Mouse (Mus musculus) cerebral cortex, adult 2 months (tissue): ENCODE measurements around the gene Arid3a.

Experiments used
- WGBS: fragments of 180-500 bp; shearing (Covaris S2); methylation state at CpG from one replicate; pipeline ENCODE4 v1.1.7; 2018; 5-methylcytosine and 5-hydroxymethylcytosine counted together

Arid3a gene

GRCm38 (mm10) chr10:79908167-79909091, 18.4 kb upstream of the Arid3a start, which contains the start of gene Med16:
Gene Med16 (minus strand): TSS chr10:79908923.
- 1% methylated on average over 52 of the region's 52 CpGs for WGBS

- 16% methylated on average over 14 of the region's 14 CpGs for WGBS
Measured at GRCm38 (mm10) chr10:79909092-79909922, 17.5 kb upstream of the Arid3a start.

- WGBS: 92% methylated on average over 4 of the region's 4 CpGs
Measured at GRCm38 (mm10) chr10:79910556-79910955, 16.3 kb upstream of the Arid3a start, which contains the start of gene Gm26602. Gene Gm26602 (plus strand): TSS chr10:79910856.

DNA sequence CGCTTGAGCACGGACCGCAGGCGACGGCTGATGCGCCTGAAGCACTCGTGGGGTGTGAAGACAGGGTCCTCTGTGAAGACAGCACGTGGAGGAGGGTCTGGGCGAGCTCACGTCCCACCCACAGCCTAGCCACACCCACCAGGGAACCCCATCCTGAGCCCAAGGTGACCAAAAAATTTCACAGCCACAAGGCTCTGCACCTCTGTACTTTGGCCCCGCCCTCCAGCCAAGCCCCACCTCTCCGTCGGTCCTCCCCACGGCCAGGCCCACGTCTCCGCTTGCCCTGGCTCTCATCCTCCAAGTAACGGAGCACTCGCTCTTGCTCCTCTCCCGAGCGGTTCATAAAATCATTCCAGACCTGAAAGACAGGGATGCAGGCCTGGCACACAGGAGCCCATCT, 14.4 kb upstream of the Arid3a start:
- whole genome bisulfite sequencing: 76% methylated on average over 20 of the region's 20 CpGs

DNA sequence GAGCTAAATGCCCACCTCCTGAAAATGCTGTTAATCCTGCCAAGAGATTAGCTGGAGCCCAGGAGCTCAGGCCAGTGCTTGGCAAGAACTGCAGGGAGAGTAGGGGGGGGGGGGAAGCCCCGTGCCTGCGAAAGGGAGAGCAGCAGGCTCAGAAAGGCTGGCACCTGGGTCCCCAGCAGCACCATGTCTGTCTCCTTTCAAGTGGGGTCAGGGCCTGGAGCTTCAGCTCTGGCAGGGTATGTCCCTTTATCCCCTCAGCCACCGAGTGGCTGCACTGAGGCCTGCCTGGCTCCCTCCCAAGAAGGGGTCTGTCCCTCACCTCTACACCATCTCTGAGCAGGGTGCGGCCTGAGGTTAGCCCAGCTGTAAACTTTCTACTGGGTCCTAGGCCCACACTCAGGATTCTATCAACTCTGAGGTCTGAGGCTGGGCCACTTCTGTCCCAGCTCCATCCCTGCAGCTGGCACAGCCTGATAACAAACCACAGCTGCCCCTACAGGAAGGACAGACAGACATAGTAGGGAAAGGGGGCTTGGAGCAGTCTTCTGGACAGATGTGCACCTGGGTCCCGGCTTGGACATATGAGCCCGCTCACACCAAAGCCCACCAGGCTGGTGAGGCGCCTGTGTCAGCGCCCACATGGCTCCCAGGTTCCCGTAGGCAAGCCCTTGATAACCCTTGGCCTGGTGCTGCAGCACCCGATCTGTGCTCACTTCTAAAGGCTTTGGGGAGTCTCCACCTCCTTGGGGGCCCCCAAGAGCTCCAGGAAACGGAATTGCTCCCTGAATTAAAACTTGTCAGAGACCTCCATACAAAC, 12.5 kb upstream of the Arid3a start:
- WGBS: 64% methylated on average over 9 of the region's 11 CpGs

DNA sequence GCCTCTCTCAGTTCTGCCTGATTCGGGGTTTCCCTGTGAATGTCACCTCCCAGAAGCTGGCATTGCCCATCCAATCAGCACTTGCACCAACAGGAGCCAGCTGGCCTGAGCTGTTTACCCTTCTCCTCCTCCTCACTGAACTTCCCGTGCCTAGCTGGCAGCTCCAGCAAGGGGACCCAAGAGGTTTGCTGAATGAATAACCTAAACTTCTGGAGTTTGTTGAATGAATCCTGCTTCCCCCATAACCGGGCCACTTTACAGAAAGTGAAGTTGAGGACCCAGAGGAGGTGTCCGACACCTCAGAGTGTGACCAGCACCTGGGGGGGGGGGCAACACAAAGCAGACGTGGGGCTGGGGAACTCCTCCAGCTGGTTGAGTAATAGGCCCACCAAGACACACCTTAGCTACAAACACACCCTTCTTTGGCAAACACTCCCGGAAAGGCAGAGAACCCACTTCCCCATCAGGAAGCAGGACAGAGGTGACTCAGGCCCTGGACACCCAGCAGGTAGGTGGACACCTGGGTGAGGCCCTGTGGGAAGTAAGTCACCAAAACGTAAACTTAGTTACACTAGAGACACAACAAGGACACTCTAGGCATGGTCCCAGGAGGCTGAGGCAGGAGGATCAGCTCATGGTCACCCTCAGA, 11.8 kb upstream of the Arid3a start:
- 46% methylated on average over 7 of the region's 7 CpGs for WGBS

DNA sequence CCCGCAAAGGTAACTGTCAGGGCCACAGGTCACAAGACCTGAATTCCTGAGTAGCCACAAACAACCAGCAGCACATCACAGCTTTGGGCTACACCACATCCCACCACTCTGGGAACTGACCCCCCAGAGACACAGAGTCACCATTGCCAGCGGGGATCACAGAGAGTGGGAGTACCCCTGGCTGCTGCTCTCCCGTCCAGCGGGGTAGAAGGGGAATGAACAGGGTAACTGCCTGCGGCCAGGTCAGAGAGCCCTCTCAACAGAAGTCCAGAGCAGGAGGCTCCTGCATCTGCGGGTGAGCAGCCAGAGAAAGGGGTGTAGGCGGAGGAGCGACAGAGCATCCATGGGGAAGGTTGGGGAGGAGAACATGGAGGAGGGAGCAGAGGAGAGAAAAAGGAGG, 10.8 kb upstream of the Arid3a start:
- WGBS: 5% methylated on average over 8 of the region's 8 CpGs

DNA sequence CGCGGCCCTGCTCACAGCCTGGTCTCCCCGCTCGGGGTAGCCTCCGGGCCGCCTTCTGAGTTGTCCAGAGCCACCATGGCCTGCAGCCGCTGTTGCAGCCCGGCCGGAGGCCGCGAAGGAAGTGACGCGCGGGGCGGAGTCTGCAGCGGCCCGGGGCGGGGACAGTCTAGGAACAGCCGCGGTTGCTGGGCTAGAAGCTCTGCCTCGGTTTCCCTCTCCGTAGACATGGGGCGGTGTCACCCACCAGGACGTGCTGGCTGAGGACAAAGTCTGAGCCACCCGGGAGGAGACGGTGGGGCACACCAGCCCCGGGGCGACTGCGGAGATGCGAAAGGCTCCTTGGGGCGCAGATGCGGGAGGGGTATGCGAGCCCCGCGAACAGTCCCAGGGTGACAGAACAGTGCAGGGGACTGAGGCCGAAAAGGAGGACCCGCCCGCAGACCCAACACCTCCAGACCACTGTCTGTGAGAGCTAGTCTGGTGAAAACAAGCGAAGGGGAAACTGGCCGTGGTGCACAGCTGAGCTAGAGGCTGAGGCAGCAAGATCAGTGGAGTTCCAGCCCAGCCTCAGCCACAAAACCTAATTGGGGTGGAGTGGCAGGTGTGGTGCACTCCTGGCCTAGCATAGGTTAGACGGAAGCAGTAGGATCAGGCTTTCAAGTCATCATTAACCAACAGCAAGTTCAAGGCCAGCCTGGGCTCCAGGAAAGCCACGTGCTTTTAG, 9.9 kb upstream of the Arid3a start, which contains the start of gene Kiss1r:
Kiss1r (plus strand) TSS at position 164 of the 724 bp plus-strand sequence.
- 1% methylated on average over 42 of the region's 42 CpGs for WGBS

- WGBS: 63% methylated on average over 5 of the region's 5 CpGs
Measured at GRCm38 (mm10) chr10:79917532-79918100, 9.2 kb upstream of the Arid3a start.

GRCm38 (mm10) chr10:79918231-79919078, 8.4 kb upstream of the Arid3a start:
- WGBS: 21% methylated on average over 35 of the region's 35 CpGs

DNA sequence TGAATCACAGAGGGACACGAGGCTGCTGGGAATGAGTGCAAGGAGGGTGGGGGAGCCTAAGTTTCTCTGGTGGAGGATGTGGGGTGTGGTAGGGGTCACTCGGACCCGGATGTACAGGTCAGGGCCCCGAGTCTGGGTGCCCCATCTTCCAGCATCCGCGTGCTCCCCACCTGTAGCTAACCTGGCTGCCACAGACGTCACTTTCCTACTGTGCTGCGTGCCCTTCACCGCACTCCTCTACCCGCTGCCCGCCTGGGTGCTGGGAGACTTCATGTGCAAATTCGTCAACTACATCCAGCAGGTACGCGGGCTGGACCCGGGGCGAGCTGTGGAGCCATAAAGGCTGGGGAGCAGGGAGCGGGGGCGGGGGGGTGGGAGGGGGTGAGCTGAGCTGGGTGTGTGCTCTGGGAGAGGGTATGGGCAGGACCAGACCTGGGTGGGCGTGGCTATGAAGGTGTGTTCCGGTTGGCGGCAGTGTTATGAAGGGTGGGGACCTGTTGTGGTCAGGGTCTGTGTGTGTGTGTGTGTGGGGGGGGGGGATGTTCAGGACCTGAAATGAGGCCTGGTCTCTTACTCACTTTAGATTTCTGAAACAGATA, 7.5 kb upstream of the Arid3a start:
- 16% methylated on average over 21 of the region's 21 CpGs for WGBS

GRCm38 (mm10) chr10:79920056-79920890, 6.6 kb upstream of the Arid3a start:
- 29% methylated on average over 26 of the region's 26 CpGs for WGBS

GRCm38 (mm10) chr10:79920958-79921535, 5.8 kb upstream of the Arid3a start, which contains the start of gene R3hdm4:
Gene R3hdm4 (minus strand): TSS chr10:79921208.
- WGBS: 8% methylated on average over 41 of the region's 41 CpGs

GRCm38 (mm10) chr10:79921572-79921971, 5.3 kb upstream of the Arid3a start:
- WGBS: 18% methylated on average over 34 of the region's 34 CpGs

GRCm38 (mm10) chr10:79924998-79925784, 1.7 kb upstream of the Arid3a start:
- WGBS: 9% methylated on average over 29 of the region's 29 CpGs

- 5% methylated on average over 15 of the region's 15 CpGs for WGBS
Measured at GRCm38 (mm10) chr10:79925785-79926490, 905 bp upstream of the Arid3a start.
